Mouse (Mus musculus) MEL (cell line): ENCODE measurements around the gene Brdt.

Experiments used
- CTCF ChIP-seq, 3 experiments: IDR thresholded peaks in 2 of 3; conservative IDR thresholded peaks in 1 of 3; 2 replicates each; pipeline ENCODE4 v1.5.1; 2011 to 2012; ENCODE audit warnings: low read length in 3 of 3, low read depth in 2 of 3, mild to moderate bottlenecking in 2 of 3, improper control_type of control experiment in 1 of 3, inconsistent platforms in 1 of 3, mixed read lengths in 1 of 3, moderate library complexity in 1 of 3; ENCODE audit not compliant: control insufficient read depth in 1 of 3, insufficient read depth in 1 of 3, poor library complexity in 1 of 3, severe bottlenecking in 1 of 3
- MXI1 ChIP-seq: IDR thresholded peaks from 2 replicates; pipeline ENCODE4 v1.6.1; 2011; ENCODE audit warnings: mild to moderate bottlenecking, low read depth, low read length, improper control_type of control experiment
- NELFE ChIP-seq: IDR thresholded peaks from 2 replicates; pipeline ENCODE4 v1.6.1; 2011; ENCODE audit warnings: low read depth, low read length, improper control_type of control experiment
- POLR2A ChIP-seq, 2 experiments: IDR thresholded peaks; 2 replicates each; pipeline ENCODE4 v1.6.1; 2011 to 2012; ENCODE audit warnings: low read length in 2 of 2, mild to moderate bottlenecking in 2 of 2, control low read depth in 1 of 2, improper control_type of control experiment in 1 of 2, low read depth in 1 of 2, moderate library complexity in 1 of 2; ENCODE audit not compliant: control insufficient read depth in 1 of 2, insufficient read depth in 1 of 2, poor library complexity in 1 of 2
- RCOR1 ChIP-seq: IDR thresholded peaks from 2 replicates; pipeline ENCODE4 v1.6.1; 2012; ENCODE audit warnings: low read depth, mild to moderate bottlenecking, inconsistent platforms, low read length, improper control_type of control experiment
- USF2 ChIP-seq, 2 experiments: IDR thresholded peaks; 2 replicates each; pipeline ENCODE4 v1.6.1; 2011 to 2012; ENCODE audit warnings: improper control_type of control experiment in 2 of 2, low read length in 2 of 2, borderline replicate concordance in 1 of 2, inconsistent platforms in 1 of 2, low read depth in 1 of 2, mild to moderate bottlenecking in 1 of 2; ENCODE audit not compliant: insufficient read depth in 1 of 2

DNA sequence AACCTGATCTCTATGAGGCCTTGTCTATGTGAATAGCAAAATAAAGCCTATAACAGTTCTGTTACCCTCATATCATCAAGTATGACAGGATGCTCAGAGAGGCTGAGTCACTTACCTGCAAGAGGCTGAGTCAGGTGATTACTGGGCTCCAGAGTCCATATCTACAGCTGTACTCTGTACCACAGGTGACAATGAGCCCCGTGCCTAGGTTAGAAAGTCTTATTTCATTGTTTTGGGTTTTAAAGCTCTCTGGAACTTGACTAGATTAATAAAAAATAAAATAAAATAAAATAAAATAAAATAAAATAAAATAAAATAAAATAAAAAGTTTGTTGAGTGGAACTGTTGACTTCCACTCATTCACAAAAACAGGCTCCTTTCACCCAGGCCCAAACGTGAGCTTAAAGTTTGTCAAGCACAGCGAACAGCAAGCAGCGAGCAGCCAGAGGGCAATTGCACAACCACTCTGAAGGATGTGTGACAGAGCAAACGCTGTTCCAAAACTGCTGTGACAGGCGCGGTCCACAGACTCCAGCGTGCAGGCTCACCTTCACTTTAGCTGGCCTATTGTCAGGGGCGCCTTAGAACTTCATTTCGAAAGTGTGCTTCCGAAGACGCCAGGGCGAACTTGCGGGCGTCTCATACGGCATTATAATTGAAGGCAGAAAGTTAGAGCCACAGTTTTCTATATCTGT is 35.0 kb upstream of the Brdt start:
- no peak for TF ChIP-seq POLR2A (IDR thresholded peaks at IDR 0.05; ENCODE audit: control insufficient read depth in 1 of 2, insufficient read depth in 1 of 2, low read depth in 1 of 2, low read length in 2 of 2, poor library complexity in 1 of 2)
- no peak for TF ChIP-seq MXI1
- no peak for TF ChIP-seq NELFE
- no peak for TF ChIP-seq CTCF (IDR thresholded peaks at IDR 0.05 in 2 of 3, conservative IDR thresholded peaks at IDR 0.05 in 1 of 3; ENCODE audit: control insufficient read depth in 1 of 3, insufficient read depth in 1 of 3, low read depth in 2 of 3, low read length in 3 of 3, poor library complexity in 1 of 3, severe bottlenecking in 1 of 3)
- no peak for TF ChIP-seq RCOR1
- TF ChIP-seq USF2 (IDR thresholded peaks at IDR 0.05; ENCODE audit: borderline replicate concordance in 1 of 2, insufficient read depth in 1 of 2, low read depth in 1 of 2, low read length in 2 of 2), result no peak
